Mouse (Mus musculus): ENCODE measurements at regions not wholly inside any gene's neighbourhood (a gene's known extent, or its start where the extent isn't known, plus 50 kb on each side); places are given as distances from the start of the nearest gene placed in this dataset.

- in situ Hi-C loops (cut with MboI, MseI) = loop anchor here (10.0 kb wide), 1 partner anchor 1370 kb away; no protein-coding TSS in a partner anchor
Observed at GRCm38 (mm10) chr4:131014301-131015081, 70.3 kb downstream of the Matn1 start.

GRCm38 (mm10) chr4:131015156-131015555 is 71.0 kb downstream of the Matn1 start:
- in situ Hi-C loops (cut with MboI, MseI) = loop anchor here (10.0 kb wide), 1 partner anchor 1370 kb away; no protein-coding TSS in a partner anchor

- in situ Hi-C loops (cut with MboI, MseI) = no loop called here
Observed at GRCm38 (mm10) chr4:131023601-131024000, 79.4 kb downstream of the Matn1 start.

GRCm38 (mm10) chr4:131036292-131036691 is 92.1 kb downstream of the Matn1 start:
- in situ Hi-C loops (cut with MboI, MseI) = no loop called here

GRCm38 (mm10) chr4:131037179-131037578 is 93.0 kb downstream of the Matn1 start:
- in situ Hi-C loops (cut with MboI, MseI) = no loop called here

GRCm38 (mm10) chr4:131039686-131040085 is 95.5 kb downstream of the Matn1 start:
- in situ Hi-C loops (cut with MboI, MseI) = no loop called here

GRCm38 (mm10) chr4:131041210-131041609 is 97.0 kb downstream of the Matn1 start:
- in situ Hi-C loops (cut with MboI, MseI) = no loop called here

- in situ Hi-C loops (cut with MboI, MseI) = no loop called here
Observed at GRCm38 (mm10) chr4:131046101-131046500, 101.9 kb downstream of the Matn1 start.

GRCm38 (mm10) chr4:131046969-131047650 is 102.9 kb downstream of the Matn1 start:
- in situ Hi-C loops (cut with MboI, MseI) = no loop called here

GRCm38 (mm10) chr4:131056293-131056692 is 112.1 kb downstream of the Matn1 start:
- in situ Hi-C loops (cut with MboI, MseI) = no loop called here

- in situ Hi-C loops (cut with MboI, MseI) = no loop called here
Observed at GRCm38 (mm10) chr4:131059572-131059971, 115.4 kb downstream of the Matn1 start.

- in situ Hi-C loops (cut with MboI, MseI) = no loop called here
Observed at GRCm38 (mm10) chr4:131060191-131060680, 116.1 kb downstream of the Matn1 start.

- in situ Hi-C loops (cut with MboI, MseI) = no loop called here
Observed at GRCm38 (mm10) chr4:131060706-131061105, 116.5 kb downstream of the Matn1 start.

- in situ Hi-C loops (cut with MboI, MseI) = no loop called here
Observed at GRCm38 (mm10) chr4:131062592-131062991, 118.4 kb downstream of the Matn1 start.

GRCm38 (mm10) chr4:131066186-131066939 is 122.2 kb downstream of the Matn1 start:
- in situ Hi-C loops (cut with MboI, MseI) = no loop called here

- in situ Hi-C loops (cut with MboI, MseI) = no loop called here
Observed at GRCm38 (mm10) chr4:131070566-131070965, 126.4 kb downstream of the Matn1 start.

GRCm38 (mm10) chr4:131072623-131073022 is 128.4 kb downstream of the Matn1 start:
- in situ Hi-C loops (cut with MboI, MseI) = no loop called here

- in situ Hi-C loops (cut with MboI, MseI) = no loop called here
Observed at GRCm38 (mm10) chr4:131073420-131073819, 129.2 kb downstream of the Matn1 start.

- in situ Hi-C loops (cut with MboI, MseI) = no loop called here
Observed at GRCm38 (mm10) chr4:131075326-131075932, 131.2 kb downstream of the Matn1 start.

- in situ Hi-C loops (cut with MboI, MseI) = no loop called here
Observed at GRCm38 (mm10) chr4:131076628-131077027, 132.4 kb downstream of the Matn1 start.

GRCm38 (mm10) chr4:131080113-131080512 is 135.9 kb downstream of the Matn1 start:
- in situ Hi-C loops (cut with MboI, MseI) = no loop called here

- in situ Hi-C loops (cut with MboI, MseI) = no loop called here
Observed at GRCm38 (mm10) chr4:131083405-131083804, 139.2 kb downstream of the Matn1 start.

Measured in T-helper 1 cell (primary cell).